Mouse (Mus musculus) adrenal gland, postnatal 36 days (tissue): ENCODE measurements at regions not wholly inside any gene's neighbourhood (a gene's known extent, or its start where the extent isn't known, plus 50 kb on each side); places are given as distances from the start of the nearest gene placed in this dataset.

ENCODE experiments used
- DNase-seq, 2 experiments: peaks; one replicate each; pipeline ENCODE4 v3.0.0; 2021; ENCODE audit warnings: mixed read lengths in 1 of 2

DNA sequence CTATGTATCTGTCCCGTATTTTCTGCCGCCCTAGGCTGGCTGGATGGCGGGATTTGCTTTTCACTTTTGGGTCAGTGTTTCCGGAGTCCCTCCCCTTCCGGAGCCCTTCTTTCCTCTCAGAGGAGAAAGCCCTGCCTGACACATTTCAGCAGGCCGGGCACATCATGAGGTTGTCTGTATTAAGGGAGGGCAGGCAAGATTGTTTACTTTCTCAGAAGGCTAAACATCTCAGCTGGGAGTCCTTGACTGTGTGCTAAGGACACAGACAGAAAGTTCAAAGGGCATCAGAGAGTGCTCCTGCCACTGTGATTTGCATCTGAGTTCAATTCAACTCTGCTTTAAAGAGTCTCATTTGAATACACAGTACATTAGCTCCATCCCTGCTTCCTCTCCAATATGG lies 218.8 kb upstream of the Pard3b start:
- no peak for DNase-seq

DNA sequence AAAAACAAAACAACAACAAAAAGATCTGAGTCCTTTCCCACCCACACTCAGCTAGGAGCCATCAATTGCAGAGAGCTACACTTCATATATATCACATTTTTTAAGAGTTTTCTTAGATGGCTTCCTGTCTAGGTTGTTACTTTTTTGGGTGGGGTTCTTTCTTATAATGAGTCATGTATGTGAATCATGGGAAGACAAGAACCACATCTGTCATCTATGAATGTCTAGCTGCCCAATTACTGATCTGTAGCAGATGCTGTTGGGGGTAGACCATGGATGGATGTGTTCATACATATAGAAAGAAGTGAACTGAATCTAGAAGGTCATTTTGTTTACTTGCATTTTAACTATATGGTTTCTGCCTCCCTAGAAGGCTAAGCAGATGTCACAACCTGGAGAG lies 215.4 kb upstream of the Pard3b start:
- no peak for DNase-seq

- DNase-seq: no peak
Measured at GRCm38 (mm10) chr1:61428706-61429501, 209.7 kb upstream of the Pard3b start.

DNA sequence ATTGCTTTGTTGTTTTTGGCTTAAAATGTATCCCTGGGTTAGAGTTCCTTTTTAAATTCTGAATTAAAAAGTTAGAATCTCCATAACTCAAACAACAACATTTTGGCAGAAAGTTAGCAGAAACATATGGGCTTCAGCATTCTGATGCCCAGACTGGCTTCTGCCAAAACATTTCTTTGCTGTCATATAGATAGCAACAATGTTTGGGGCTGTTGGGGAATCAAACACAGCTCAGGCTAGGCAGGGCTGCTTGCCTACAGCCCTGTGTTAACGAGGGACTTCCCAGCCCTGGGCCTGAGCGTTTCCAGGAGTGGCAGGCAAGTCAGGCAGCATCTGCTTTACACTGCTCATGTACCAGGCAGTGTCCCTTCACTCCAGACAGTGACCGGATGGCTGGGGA lies 201.0 kb upstream of the Pard3b start:
- no peak for DNase-seq

DNA sequence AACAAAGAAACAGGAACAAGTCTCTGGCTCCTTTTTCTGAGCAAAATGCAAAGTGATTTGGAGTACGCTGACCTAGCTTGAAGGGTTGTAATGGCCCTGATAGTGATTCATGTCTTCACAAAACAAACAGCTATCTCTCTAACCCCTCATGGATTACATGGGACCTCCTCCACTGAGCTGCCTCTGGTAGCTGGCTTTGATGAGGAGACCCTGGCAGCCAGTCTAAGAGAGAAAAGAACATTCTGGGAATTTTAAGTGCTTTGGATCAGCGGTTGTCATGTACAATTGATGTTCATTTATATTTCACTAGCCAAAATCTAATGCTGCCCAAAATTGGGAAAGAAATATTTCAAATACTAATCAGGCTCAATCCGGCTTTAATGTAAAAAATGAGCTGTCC lies 177.2 kb upstream of the Pard3b start:
- DNase-seq: no peak

DNA sequence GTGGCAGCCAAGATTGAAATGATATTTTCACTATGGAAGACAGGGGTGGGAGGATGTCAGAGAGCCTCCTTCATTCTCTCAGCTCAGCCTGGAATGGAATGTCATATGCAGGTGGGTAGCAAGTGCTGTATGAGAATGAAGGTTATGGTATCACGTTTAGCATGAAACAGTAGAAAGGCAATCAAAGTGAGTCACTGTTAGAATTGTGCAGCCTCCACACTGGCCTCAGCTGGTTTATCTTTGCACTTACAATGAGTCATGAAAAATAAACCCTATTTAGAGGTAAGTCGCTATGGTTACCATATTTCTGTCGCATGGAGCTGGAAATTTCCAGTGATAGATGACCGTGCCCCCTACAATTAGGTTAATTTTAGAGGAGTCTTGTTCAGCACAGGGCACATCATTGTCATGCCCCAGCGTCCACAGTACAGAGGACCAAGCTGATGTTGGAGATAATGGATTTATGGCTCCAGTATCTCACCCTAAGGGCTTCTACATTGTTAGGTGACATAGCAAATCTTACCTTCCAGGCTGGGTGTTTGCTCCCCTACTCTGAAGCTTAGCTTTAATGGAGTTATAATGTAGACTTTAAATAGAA lies 167.9 kb upstream of the Pard3b start:
- peak in 1 of 2 experiments; percentile 0 for DNase-seq

DNA sequence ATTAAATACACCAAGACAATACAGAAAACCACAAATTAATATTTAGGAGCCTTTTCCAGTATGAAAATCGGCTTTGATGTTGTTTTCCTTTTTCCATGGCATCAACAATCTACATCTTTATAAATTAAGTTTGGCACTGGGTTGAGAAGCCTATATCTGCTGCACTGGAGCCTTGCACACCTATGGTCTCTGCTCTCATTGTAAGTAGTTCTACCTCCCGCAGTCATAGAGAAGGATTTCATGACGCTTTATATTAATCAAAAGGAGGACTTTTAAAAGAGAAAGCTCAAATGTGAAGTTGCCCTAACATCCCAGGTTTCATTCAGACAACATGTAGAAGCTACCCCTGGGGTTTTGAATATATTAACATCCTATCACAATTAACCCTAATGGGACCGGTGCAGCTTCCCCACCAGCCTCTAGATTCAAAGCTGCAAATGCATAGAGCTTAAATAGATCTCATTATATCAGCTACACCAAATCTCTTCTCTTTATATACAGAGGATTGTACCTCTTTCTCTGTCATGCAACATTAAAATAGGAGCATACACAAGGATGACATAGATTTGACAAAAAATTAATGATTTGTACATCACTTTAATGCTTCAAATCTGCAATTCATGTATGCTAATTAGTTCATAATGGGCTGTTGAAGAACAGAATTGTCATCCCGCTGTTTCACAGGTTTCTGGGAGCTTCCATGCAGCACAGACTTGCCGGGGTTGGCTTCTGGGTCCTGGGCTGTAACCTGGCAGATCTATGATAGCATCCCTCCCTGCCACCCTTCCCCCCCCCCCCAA lies 166.6 kb upstream of the Pard3b start:
- DNase-seq: no peak

DNA sequence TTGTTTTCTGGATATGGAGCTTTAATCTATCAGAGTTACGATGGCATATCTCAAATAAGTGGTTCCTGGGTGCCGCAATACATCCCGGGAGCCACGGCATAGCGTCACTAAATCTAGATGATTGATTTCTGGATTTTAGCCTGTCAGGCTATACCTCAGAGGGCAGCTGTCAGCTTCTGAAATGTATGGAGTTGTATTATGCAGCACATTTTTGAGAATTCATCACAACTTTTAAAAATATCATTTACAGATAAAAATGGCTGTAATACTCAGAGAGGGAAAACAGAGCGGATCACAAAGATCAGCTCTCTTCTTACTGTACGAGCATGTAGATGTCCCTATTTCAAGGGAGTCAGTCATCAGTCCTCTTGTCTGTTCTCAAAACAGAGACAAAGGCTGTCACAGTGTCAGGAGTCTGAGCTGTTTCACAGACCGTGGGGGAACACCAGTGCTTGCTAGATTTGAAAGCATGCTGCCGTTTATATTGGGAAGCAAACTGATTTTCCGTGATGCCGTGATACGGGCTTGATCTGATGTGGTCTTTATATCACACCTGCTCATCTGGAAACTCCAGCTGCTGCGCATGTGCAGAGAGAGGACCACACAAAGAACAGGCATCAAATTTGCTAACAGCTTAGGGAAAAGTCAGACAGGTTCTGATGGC lies 165.9 kb upstream of the Pard3b start:
- DNase-seq: no peak

GRCm38 (mm10) chr1:61485459-61485858 lies 153.2 kb upstream of the Pard3b start:
- no peak for DNase-seq

DNA sequence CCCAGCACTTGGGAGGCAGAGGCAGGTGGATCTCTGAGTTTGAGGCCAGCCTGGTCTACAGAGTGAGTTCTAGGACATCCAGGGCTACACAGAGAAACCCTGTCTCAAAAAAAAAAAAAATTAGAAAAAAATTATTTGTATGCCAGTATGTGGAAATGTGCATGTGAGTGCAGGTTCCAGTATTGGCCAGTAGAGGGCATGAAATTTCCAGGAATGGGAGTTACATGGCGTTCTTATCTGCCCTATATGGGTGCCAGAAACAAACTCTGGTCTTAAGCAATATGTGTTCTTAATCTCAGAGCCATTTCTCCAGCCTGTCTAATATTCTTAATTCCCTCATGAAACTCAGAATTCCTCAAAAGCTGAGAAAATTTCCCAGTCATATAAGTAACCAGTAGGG lies 113.7 kb upstream of the Pard3b start:
- no peak for DNase-seq

DNA sequence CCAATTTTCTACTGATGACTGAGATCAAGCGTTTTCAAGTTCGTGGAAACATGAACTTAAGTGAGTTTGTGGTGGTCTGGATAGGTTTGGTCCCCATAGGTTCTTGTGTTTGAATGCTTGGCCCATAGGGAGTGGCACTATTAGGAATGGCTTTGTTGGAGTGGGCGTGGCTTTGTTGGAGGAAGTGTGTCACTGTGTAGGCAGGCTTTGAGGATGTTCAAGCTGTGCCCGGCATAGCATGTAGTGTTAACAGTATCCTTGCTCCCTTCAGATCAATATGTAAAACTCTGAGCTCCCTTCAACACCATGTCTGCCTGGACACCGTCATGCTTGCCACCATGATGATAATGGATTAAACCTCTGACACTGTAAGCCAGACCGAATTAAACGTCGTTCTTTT lies 112.7 kb upstream of the Pard3b start:
- no peak for DNase-seq

DNA sequence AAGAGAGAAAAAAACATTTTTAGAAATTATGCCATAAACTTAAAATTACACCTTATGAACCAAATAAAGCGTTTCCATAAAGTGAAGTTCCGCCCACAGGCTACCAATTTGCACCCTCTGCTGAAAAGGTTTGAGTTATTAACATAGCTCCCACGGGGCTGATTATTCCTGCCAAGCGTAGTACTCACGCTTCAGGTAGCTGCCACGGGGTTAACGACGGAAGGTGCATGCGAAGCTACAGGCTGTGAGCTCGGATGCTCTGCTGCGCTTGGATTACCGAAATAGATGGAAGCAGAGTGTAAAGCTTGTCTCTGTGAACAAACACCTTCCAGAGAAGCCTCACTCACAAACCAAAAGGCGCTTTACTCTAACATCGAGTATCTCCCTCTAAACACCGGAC lies 109.9 kb upstream of the Pard3b start:
- DNase-seq: no peak

GRCm38 (mm10) chr1:61530166-61530565 lies 108.5 kb upstream of the Pard3b start:
- no peak for DNase-seq

GRCm38 (mm10) chr1:61531487-61531886 lies 107.1 kb upstream of the Pard3b start:
- no peak for DNase-seq

DNA sequence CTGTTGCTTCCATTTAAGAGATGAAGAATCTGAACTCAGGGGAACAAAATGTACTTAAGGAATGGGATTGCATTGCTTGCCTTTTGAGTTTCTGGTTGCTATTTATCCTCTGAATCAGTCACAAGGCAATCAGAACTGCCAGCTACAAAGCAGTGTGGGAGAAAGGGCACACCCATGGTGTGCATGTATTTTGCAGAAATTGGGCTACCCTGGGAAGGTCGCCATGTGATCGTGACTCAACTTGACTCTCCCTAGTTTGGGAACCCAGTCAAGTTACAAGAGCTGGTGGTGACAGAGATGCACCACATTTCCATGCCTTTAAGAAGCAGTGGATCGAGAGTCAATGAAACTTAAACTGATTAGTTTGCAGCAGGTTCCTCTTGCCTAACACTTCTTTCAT lies 98.5 kb upstream of the Pard3b start:
- no peak for DNase-seq

GRCm38 (mm10) chr1:61541166-61541565 lies 97.5 kb upstream of the Pard3b start:
- DNase-seq: no peak

- DNase-seq: peak; percentile 53 to 61
Measured at GRCm38 (mm10) chr1:61552577-61553517, 85.8 kb upstream of the Pard3b start.

GRCm38 (mm10) chr1:61559514-61559913 lies 79.1 kb upstream of the Pard3b start:
- no peak for DNase-seq

DNA sequence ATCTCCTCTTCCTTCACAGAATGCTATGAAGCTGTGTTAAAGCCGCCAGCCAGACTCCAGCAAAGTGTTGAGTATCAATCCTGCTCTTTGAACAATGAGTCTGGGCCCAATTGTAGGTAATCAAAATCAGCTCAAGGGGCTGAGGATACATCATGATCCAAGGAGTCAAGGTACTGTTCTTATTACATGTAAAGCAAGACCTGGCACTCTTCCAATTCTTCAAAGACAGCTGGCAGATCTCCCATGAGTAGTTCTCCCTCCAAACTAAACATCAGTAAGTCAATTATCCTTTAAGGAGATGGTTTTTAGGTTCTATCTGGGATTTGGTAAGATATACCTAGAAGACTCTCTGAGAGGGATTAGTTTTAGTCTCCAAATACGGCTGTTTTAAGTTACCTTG lies 76.5 kb upstream of the Pard3b start:
- DNase-seq: no peak

GRCm38 (mm10) chr1:61565471-61565870 lies 73.2 kb upstream of the Pard3b start:
- DNase-seq: no peak

DNA sequence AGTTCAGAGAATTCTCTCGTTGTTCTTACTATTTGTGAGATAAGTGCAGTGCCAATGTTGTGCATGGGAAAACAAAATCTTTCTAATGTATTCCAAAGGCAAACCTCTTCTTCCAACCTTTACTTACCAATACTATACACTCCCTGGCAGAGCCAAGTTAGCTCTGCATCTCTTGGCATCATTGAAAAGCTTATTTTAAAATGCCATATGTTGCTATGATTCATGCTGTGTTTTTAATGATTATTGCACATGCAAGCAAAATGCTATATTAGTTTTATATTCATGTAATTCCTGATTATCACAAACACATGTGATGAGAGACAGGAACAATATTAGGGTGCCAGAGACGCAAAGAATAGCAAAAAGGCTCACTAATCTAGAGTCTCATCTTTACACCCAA lies 64.3 kb upstream of the Pard3b start:
- DNase-seq: no peak

- DNase-seq: no peak
Measured at GRCm38 (mm10) chr1:61576758-61577157, 61.9 kb upstream of the Pard3b start.
